Mouse (Mus musculus) megakaryocyte progenitor cell, adult 5-6 weeks (primary cell): Measurements from ENCODE around the gene Smg6. TPM values are rescaled to one million over a fixed set of nuclear protein-coding genes. Genes with fewer than 3 reads are reported as not detected.
"Not testable (repeated sequence)": the region's sequence is repeated elsewhere in the genome, so short reads cannot be mapped to it uniquely, and the experiment has no call there.

ENCODE experiments used
- ATAC-seq: replicated peaks from 2 replicates; pipeline ENCODE4 v1.8.0; 2016; ENCODE audit warnings: mild to moderate bottlenecking, moderate TSS enrichment, inconsistent platforms; ENCODE audit not compliant: poor library complexity
- total RNA-seq, 2 experiments: library from RNA; stranded (forward) in 1 of 2; stranded (reverse) in 1 of 2; fragments of 157-497, 149-512 nt in 1 of 2; fragments of 200-1000 nt in 1 of 2; gene quantifications; 2 replicates each; pipeline versions ENCODE4 v1.2.3 to v1.2.4; 2015 to 2017

Gene Smg6
- total RNA-seq, 2 experiments from 2014 or later: 23.1 to 29.5 TPM

GRCm38 (mm10) chr11:74992427-74992987 lies 66.9 kb downstream of the Smg6 start:
- no peak for ATAC-seq

GRCm38 (mm10) chr11:74994141-74994540 lies 68.5 kb downstream of the Smg6 start:
- no peak; the same call in 1 of the 2 replicates for ATAC-seq

- no peak for ATAC-seq
Observed at GRCm38 (mm10) chr11:74994856-74995255, 69.2 kb downstream of the Smg6 start.

- ATAC-seq: no peak
Observed at GRCm38 (mm10) chr11:74996482-74996881, 70.9 kb downstream of the Smg6 start.

DNA sequence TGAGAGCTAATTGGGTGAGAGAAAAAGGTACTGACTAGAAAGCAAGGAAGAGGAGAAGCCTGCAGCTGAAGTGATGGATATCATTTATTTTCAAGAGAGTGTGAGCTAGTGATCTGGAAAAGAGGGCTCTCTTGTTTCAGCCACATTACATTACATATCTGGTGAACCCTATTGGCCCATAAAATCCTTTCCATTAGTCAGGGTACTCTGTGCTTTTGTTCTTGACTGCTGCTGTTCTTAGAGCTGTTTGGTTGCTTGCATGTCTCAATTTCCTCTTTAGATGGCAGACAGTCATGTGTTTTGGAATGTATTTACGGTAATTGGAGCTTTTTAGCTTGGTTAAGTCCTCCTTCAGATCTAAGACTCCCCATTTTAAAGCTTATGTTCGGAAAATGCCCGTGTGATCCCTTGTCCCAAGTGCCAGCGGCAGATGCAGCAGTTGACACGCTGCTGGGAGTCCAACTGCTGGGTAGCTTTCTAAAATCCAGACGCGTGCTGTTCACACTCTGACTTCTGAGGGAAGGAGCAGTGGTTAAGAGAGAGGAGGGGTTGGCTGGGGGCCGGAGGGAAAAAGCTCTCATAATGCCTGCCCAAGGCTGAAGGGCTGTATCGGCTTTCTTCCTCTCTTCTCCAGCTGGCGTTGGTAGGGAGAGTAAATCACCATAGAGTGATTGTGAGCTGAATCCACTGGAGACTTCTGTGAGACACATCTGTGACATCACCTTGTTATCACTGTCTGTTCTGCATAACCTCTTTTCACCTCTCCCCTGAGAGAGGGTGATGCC lies 75.4 kb downstream of the Smg6 start:
- ATAC-seq: no peak

DNA sequence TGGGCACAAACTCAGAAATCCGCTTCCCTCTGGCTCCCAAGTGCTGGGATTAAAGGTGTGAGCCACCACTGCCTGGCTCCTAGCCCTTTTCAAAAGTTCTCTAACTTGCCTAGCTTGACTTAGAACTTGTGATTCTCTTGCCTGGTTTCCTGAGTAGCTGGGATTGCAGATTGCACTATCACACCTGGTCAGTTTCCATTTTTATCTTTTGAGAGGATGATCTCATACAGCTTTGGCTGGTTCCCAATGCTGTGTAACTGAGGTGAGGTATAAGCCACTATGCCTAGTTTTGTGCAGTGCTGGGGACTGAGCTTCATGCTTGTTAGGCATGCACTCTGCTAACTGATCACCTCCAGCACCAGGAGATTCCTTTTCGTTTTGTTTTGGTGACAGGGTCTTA lies 82.6 kb downstream of the Smg6 start:
- ATAC-seq: no peak

DNA sequence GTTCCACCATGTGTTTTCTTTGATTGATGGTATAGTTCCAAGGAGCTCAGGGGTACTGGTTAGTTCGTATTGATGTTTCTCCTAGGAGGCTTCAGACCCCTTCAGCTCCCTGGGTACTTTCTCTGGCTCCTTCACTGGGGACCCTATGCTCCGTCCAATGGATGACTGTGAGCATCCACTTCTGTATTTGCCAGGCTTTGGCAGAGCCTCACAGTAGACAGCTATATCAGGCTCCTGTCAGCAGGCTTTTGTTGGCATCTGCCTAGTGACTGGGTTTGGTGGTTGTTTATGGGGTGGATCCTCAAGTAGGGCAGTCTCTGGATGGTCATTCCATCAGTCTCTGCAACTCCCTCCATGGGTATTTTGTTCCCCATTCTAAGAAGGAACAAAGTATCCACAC lies 83.9 kb downstream of the Smg6 start:
- not testable (repeated sequence) for ATAC-seq

DNA sequence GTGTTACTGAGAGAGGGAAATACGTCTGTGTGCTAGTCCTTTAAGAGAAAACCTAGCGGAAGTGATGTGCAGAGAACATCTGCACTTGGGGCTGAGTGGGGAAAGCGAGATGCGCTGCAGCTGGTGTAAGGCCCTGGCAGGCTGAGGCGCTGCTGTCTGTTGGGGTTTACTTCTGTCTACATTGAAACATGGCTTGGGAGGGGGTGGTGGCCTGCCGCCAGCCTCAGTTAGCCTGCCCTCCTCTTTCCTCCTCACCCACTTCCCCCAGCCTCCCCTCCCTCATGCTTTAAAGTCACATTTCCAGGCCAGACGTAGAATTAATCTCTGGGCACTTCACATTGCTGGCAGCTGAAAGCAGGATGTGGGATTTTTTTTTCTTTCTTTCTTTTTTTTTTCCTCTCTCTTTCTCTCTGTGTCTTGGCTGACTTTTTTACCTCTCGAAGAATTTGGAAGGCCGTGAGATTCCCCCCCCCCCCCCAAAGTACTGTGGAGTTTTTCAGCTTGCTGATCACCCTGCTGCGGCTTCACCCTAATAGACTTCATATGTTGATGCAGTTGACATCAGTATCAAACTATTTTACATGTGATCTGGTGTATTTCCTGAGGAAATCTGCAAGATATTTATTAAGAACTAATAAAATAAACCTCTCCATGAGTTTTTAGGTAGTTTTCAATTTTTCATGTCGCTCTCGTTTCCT lies 87.5 kb downstream of the Smg6 start:
- peak; percentile 60 for ATAC-seq

DNA sequence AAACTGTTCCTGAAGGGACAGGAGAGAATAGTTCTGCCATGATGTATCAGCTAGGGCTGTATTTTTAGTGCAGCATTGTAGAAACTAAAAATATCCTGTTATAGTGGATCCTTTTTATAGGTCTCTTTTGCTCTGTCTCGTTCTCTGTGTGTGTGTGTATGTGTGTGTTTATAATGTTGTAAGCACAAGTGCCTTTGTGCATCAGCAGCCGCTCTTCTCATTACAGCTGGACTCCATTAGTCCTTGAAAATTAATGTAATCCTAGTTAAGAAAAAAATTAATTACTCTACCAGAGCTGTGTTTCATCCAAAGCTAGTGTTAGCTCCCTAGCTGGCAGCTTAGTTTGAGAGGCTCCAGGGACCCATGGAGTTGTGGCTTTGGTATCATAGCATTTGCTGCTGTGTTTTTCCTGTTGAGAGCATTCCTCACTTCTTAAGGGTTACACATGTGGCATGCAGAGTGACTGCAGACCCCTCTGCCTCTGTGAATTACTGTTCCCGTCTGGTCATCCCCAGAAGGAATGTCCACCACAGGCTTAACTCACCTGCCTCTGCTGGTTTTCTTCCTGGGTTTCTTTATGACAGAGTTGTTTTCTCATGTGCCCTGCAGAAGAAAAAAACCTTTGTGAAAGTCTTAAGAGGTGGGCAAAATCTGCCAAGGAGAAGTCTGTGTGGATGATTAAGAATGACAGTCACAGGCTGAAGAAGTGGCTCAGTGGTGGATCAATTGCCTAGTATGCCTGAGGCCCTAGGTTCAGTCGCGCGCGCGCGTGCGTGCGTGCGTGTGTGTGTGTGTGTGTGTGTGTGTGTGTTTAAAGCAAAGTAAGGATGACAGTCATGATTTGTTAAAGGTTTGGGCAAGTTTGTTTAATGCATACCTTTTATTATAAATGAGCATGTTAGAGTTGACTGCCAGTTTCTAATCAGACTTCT lies 88.4 kb downstream of the Smg6 start:
- ATAC-seq: no peak

DNA sequence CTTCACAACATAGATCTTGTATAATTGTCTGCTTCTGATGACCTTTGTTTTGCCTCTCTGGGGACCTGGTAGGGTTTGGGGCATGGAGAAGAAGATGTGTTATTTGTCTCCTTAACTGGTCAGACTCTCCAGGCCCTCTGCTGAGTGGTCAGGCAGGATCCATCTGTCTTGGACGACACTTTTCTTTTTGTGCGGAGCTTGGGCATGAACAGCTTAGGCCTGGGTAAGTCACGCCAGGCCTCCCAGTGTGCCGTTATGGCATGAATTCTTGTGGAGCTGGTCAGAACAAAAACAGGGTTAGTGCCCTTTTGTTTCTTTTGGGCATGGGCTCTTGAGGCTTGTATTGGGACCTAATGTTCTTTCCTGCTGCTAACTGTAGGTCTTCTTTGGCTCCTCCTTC lies 89.2 kb downstream of the Smg6 start:
- no peak for ATAC-seq

- no peak for ATAC-seq
Observed at GRCm38 (mm10) chr11:75015453-75015871, 89.8 kb downstream of the Smg6 start.

- no peak for ATAC-seq
Observed at GRCm38 (mm10) chr11:75016309-75016860, 90.8 kb downstream of the Smg6 start.

- no peak for ATAC-seq
Observed at GRCm38 (mm10) chr11:75017831-75018230, 92.2 kb downstream of the Smg6 start.

DNA sequence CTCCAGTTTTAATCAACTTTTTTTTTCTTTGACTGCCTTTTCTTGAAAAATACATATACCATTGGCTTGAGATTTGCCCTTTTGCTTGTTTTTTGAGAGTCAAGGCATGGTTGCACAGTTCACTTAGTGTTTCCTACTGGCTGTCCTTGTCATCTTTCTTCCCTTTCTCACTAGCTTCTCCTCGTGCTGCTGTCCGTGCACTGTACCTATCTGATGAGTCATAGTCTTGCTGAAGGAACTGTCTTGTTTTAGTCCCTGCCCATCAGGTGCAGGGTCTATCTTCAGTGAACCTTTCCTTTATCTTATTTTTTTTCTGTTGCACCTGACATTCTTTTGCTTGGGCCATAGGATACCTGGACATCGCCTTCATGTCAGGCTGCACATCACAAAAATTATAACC lies 101.4 kb downstream of the Smg6 start:
- ATAC-seq: no peak

DNA sequence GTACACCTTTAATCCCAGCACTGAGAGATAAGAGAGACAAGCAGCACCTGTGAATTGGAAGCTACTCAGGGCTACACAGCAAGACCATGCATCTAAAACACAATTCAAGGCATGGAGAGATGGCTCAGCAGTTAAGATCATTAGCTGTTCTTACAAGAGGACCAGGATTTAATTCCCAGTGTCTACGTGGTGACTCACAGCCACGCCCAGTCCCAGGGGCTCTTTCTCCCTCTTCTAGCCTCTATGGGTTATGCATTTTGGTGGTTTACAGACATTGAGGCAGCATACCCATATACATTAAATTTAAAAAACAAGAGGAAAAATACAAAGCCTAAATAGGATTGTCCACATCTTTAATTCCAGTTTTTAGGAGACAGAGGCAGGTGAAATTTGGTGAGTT lies 102.0 kb downstream of the Smg6 start:
- no peak for ATAC-seq

GRCm38 (mm10) chr11:75031251-75031650 lies 105.6 kb downstream of the Smg6 start:
- 0 out of 2 replicates have a peak, but pooled peaks have one; percentile 26 for ATAC-seq

DNA sequence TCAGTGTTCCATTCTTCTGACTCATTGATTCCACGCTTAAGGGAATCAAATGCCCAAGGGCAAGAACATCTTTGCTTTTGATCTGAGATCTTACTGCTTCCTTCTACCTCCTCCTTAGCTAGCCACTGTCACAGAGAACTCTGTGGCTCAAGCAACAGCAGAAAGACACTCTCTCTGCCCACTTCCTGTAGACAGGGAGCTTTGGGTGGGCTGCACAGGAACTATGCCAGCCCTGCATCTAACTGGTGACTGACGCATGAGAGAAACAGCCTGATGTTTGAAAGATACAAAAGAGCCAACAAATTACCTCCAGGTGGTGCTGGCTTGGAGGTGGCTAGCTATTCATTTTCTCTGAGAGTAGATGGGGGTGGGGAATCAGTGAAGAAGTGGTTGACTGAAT lies 107.3 kb downstream of the Smg6 start:
- ATAC-seq: peak; percentile 39; the same call in 1 of the 2 replicates

- 0 out of 2 replicates have a peak, but pooled peaks have one; percentile 23 for ATAC-seq
Observed at GRCm38 (mm10) chr11:75033581-75034067, 108.0 kb downstream of the Smg6 start.

DNA sequence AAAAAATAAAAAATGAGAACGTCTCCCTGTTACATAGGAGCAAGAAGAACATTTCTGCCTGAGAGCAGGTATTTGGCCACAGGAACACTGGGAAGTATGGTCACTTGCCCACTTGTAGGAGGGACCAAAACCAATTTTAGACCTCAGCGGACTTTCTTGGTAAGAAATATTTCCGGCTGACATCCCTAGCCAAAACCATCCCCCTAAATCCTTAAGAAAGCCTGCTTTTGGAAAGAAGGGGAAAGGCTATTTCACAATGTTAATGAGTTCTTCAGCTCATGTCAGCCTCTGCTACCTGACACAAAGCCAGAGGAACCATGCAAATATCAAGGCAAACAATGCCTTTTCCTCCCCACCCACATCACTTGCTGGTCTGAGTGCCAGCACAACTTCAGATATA lies 108.5 kb downstream of the Smg6 start:
- no peak for ATAC-seq

GRCm38 (mm10) chr11:75044333-75044732 lies 118.7 kb downstream of the Smg6 start:
- ATAC-seq: no peak
